Mouse (Mus musculus) heart, postnatal 36 days (tissue): ENCODE results near the gene Il20ra. TPM values are rescaled to one million over a fixed set of nuclear protein-coding genes. Genes with fewer than 3 reads are reported as not detected.
"Not testable (repeated sequence)": the region's sequence is repeated elsewhere in the genome, so short reads cannot be mapped to it uniquely, and the experiment has no call there.

ENCODE experiments used
- DNase-seq, 2 experiments: peaks; one replicate each; pipeline ENCODE4 v3.0.0; 2021 to 2022
- intact Hi-C: fragments of 180-260 bp; cut with DNase I; formaldehyde crosslinking; loops from one replicate; pipeline ENCODE4 v1.15.1; 2025
- total RNA-seq, 2 experiments: library from RNA; stranded (reverse); gene quantifications; 2 replicates each; pipeline ENCODE4 v1.2.3; 2021

The Il20ra gene
- total RNA-seq: not detected

- intact Hi-C loops: loop anchor here (5.0 to 10.0 kb wide), 2 partner anchors 180 to 402 kb away; no protein-coding TSS in a partner anchor
- peak in 1 of 2 experiments; percentile 38 for DNase-seq
Measured at GRCm38 (mm10) chr10:19712421-19712836, at the start of gene Il20ra. Il20ra (plus strand) TSS chr10:19712570.

- no peak for DNase-seq
- intact Hi-C loops: no loop called here
Measured at GRCm38 (mm10) chr10:19668973-19669372, 43.4 kb upstream of the Il20ra start.

- DNase-seq: no peak
- intact Hi-C loops: loop anchor here (2.0 kb wide), 1 partner anchor 153 kb away; no protein-coding TSS in a partner anchor
Measured at GRCm38 (mm10) chr10:19672015-19672414, 40.4 kb upstream of the Il20ra start.

- intact Hi-C loops: loop anchor here (1.0 to 2.0 kb wide), 2 partner anchors 154 to 182 kb away; no protein-coding TSS in a partner anchor
- no peak for DNase-seq
Measured at GRCm38 (mm10) chr10:19673146-19673545, 39.2 kb upstream of the Il20ra start.

- intact Hi-C loops: no loop called here
- no peak for DNase-seq
Measured at GRCm38 (mm10) chr10:19687686-19688085, 24.7 kb upstream of the Il20ra start.

GRCm38 (mm10) chr10:19691287-19691686, 21.1 kb upstream of the Il20ra start:
- no peak for DNase-seq
- intact Hi-C loops: loop anchor here (5.0 kb wide), 3 partner anchors 94 to 774 kb away; no protein-coding TSS in a partner anchor

- intact Hi-C loops: loop anchor here (2.0 to 5.0 kb wide), 4 partner anchors 94 to 774 kb away; no protein-coding TSS in a partner anchor
- DNase-seq: peak; percentile 18 to 20
Measured at GRCm38 (mm10) chr10:19691771-19692170, 20.6 kb upstream of the Il20ra start.

- intact Hi-C loops: loop anchor here (2.0 to 5.0 kb wide), 4 partner anchors 95 to 775 kb away; no protein-coding TSS in a partner anchor
- DNase-seq: no peak
Measured at GRCm38 (mm10) chr10:19692332-19692731, 20.0 kb upstream of the Il20ra start.

- DNase-seq: peak; percentile 49 to 50
- intact Hi-C loops: loop anchor here (1.0 to 5.0 kb wide), 6 partner anchors 96 to 776 kb away; no protein-coding TSS in a partner anchor
Measured at GRCm38 (mm10) chr10:19692988-19693387, 19.4 kb upstream of the Il20ra start.

- DNase-seq: no peak
- intact Hi-C loops: loop anchor here (1.0 to 5.0 kb wide), 6 partner anchors 96 to 776 kb away; no protein-coding TSS in a partner anchor
Measured at GRCm38 (mm10) chr10:19693629-19694028, 18.7 kb upstream of the Il20ra start.

GRCm38 (mm10) chr10:19699331-19699730, 13.0 kb upstream of the Il20ra start:
- DNase-seq: no peak
- intact Hi-C loops: no loop called here

GRCm38 (mm10) chr10:19704445-19704844, 7.9 kb upstream of the Il20ra start:
- intact Hi-C loops: no loop called here
- no peak for DNase-seq

GRCm38 (mm10) chr10:19707768-19708167, 4.6 kb upstream of the Il20ra start:
- no peak for DNase-seq
- intact Hi-C loops: no loop called here

- DNase-seq: no peak
- intact Hi-C loops: no loop called here
Measured at GRCm38 (mm10) chr10:19708277-19709070, 3.9 kb upstream of the Il20ra start.

GRCm38 (mm10) chr10:19711020-19711419, 1.4 kb upstream of the Il20ra start:
- intact Hi-C loops: loop anchor here (5.0 to 10.0 kb wide), 2 partner anchors 181 to 404 kb away; no protein-coding TSS in a partner anchor
- no peak for DNase-seq

GRCm38 (mm10) chr10:19711551-19712171, 709 bp upstream of the Il20ra start:
- no peak for DNase-seq
- intact Hi-C loops: loop anchor here (5.0 to 10.0 kb wide), 2 partner anchors 181 to 403 kb away; no protein-coding TSS in a partner anchor

- DNase-seq: no peak
- intact Hi-C loops: loop anchor here (10.0 kb wide), 1 partner anchor 396 kb away; no protein-coding TSS in a partner anchor
Measured at GRCm38 (mm10) chr10:19718627-19719026, 6.3 kb downstream of the Il20ra start.

- intact Hi-C loops: no loop called here
- no peak for DNase-seq
Measured at GRCm38 (mm10) chr10:19722320-19722719, 9.9 kb downstream of the Il20ra start.

- no peak for DNase-seq
- intact Hi-C loops: no loop called here
Measured at GRCm38 (mm10) chr10:19724158-19724832, 11.9 kb downstream of the Il20ra start.

GRCm38 (mm10) chr10:19738442-19738841, 26.1 kb downstream of the Il20ra start:
- intact Hi-C loops, DNase-seq: not testable (repeated sequence)
